Mouse (Mus musculus): ENCODE data around the gene Cdh18.
"Not testable (repeated sequence)": the region's sequence is repeated elsewhere in the genome, so short reads cannot be mapped to it uniquely, and the experiment has no call there.

The Cdh18 gene

GRCm38 (mm10) chr15:22548711-22549271 is at the start of gene Cdh18:
Gene Cdh18, plus strand, starts transcription at chr15:22549022.
- DNase-seq = no peak

DNA sequence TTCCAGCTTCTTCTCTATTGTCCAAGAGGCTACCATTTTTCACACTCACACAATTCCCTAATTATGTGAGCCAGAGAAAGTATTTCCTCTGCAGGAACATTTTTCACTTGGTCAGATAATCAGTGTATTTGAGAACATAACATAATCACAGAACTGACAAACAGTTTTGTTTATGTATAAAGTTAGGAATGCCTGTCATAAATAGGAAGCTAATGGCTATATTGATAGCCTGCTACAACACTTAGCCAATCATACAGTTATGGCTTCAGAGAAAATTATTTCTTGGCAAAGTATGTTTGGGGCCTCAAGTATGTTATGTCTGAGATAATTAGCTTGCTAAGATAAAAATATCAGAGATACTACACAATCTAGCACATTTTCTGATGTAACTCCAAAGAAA is 37.6 kb upstream of the Cdh18 start:
- no peak for DNase-seq

GRCm38 (mm10) chr15:22535828-22536227 is 13.0 kb upstream of the Cdh18 start:
- no peak for DNase-seq

DNA sequence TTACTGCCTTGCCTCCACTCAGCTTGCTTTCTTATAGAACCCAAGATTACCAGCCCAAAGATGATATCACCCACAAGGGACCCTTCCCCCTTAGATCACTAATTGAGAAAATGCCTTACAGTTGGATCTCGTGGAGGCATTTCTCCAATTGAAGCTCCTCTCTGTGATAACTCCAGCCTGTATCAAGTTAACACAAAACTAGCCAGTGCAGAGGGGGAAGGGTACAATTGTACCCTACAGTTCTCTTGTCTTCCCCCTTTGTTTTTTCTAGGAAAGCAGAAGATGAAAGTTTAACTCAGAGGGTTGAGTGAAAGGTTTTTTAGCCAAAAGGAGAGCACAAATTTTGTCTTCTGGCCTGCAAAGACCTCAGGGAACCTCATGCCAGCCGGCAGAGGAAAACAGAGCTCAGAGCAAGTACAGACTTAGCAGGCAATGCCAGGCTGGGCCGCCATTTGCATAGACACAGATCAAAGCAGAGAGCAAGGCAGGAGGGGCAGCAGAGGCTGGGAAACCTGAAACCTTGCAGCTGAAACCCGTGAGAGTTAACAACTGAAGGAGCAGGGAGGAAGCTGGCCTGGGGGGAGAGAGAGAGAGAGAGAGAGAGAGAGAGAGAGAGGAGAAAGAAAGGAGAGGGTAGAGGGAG is 29.3 kb downstream of the Cdh18 start:
- DNase-seq = no peak

DNA sequence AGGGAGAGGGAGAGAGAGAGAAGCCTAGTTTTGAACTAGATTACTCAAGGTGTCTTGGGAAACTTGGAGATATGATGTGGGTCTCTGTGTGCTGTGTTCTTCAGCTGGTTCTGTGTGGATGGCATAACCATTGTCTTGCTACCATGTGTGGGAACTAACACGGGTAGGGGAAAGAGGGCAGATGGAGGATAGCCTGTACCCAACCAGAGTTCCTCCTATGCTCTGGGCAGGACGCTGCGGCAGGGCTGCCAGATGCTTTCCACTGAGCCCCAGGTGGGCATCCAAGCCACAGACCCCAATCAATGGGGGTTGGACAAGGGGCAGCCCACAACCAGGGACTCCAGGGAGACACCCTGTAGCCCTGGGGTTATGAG is 29.8 kb downstream of the Cdh18 start:
- DNase-seq = no peak

GRCm38 (mm10) chr15:22584667-22585066 is 35.8 kb downstream of the Cdh18 start:
- DNase-seq = peak; percentile 74

GRCm38 (mm10) chr15:22716376-22716775 is 167.6 kb downstream of the Cdh18 start:
- peak; percentile 29 for DNase-seq

DNA sequence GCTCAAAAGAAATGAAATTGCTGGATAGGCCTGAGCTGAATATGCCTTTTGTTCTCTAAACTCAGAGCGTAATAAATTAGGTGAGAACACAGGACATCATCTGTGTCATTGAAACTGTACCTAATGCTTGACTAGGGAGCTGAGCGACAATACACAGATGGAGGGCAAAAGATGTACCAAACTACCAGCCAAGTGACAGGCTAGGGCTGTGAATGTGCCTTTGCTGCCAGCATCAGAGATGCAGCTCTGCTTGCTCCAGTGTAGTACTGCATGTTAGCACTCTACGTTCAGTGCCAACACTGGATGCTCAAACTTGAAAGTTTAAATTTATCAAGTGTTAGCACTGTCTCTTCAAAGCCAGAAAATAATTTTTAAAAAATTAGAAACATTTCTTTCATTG is 168.9 kb downstream of the Cdh18 start:
- peak; percentile 65 for DNase-seq

DNA sequence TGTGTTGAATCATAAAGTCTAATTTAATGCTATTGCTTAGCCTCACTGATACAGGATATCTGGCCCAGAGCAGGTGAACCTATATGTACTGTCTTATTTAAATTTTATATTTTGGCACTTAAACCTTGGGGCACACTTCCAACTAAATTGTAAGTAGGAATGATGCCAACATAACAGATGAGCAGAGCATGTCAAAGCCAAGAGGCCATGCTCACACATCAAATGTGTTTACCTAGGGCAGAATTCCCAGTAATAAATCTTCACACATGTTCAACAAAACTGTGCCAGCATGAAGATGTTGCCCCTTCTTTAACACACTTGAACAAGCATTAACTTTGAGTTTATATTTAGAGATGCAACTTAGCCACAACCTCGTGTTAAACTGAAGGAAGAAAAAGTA is 177.8 kb downstream of the Cdh18 start:
- DNase-seq = peak; percentile 30

GRCm38 (mm10) chr15:22733039-22733438 is 184.2 kb downstream of the Cdh18 start:
- no peak for DNase-seq

- no peak for DNase-seq
Measured at GRCm38 (mm10) chr15:22736165-22736564, 187.3 kb downstream of the Cdh18 start.

- not testable (repeated sequence) for DNase-seq
Measured at GRCm38 (mm10) chr15:22761257-22761656, 212.4 kb downstream of the Cdh18 start.

DNA sequence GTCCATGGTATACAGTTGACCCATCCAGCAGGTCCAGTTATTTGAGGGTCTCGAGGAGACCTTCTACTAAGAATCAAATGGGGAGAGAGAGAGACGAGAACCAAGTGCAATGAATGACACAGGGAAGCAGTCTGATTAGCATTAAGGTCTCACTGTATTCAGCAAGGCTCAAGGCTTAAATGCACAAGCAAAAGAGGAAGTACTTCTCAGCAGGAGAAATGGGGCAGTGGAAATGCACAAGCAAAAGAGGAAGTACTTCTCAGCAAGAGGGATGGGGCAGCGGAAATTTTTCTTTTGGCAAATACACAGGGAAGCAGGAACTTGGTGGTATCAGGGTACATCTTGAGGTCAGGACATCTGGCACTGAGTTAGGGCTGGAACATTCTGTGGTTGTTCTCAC is 217.8 kb downstream of the Cdh18 start:
- not testable (repeated sequence) for DNase-seq

DNA sequence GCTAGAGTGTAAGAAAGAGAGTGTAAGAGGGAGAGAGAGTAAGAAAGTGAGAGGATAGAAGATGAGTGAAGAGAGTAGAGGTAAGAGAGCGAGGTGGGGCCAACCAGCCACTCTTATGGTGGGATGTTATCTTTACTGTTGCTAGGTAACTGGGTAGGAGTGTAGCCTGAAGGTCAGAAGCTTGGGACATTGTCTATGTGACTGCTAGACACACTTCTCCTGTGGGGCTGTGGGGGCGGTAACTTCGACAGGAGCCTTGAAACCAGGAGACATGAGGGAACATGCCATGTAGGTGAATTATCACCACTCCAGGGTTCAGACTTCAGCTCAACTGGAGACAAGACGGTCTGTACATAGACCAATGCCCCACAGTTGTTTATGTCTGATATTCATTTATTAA is 227.5 kb downstream of the Cdh18 start:
- no peak for DNase-seq

- no peak for DNase-seq
Measured at GRCm38 (mm10) chr15:22789696-22790095, 240.9 kb downstream of the Cdh18 start.

GRCm38 (mm10) chr15:22791791-22792190 is 243.0 kb downstream of the Cdh18 start:
- DNase-seq = no peak

DNA sequence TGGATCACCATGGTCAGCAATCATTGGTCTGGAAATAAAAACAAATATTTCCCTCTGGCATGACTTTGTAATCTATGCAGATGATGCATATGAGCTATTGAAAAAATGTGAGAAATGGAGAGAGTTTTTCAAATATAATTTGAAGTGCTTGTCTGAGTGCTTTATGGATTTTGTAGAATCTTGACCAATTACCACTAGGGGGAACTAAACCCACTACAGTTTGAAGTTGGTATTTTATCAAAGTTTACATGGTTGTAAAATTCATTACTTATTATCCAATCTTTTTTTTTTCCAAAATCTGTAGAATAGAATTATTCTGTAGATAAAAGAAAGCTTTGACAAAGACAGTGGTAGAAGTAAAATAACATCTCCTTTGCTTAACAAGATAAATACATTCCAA is 284.3 kb downstream of the Cdh18 start:
- no peak for DNase-seq

DNA sequence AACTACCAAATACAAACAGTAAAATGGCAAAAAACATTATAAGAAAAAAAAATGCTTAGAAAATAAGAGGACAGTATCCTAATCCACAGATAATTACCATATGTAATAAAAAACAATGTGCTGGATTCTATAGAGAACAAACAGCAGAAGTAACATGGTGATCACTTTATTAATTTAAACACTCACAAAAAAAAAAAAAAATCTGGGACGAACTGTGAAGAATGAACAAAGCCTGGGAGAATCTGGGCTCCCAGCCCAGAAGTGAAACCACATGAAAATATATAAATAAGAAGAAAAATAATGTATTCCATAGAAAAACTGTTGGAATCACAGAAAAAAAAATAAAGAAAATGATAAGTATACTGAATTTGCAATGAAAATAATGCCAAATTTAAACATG is 288.4 kb downstream of the Cdh18 start:
- no peak for DNase-seq

- DNase-seq = no peak
Measured at GRCm38 (mm10) chr15:22857704-22858103, 308.9 kb downstream of the Cdh18 start.

DNA sequence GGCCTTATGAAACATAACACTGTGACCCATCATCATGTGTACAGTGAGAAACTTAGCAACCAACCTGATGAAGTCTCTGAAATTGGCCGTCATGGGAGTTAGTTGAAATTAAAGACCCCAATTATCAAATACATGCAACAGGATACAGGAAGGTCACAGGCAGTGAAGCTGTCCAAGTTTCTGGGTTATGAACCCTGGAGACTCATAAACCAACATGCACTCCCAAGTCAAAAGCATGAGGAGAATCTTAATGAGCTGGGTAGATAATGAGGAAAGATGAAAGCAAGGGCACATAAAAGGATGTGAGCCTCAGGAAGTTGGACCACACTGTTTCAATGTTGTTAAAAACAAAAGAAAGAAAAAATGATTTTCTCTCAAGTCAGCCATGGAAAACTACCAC is 321.9 kb downstream of the Cdh18 start:
- no peak for DNase-seq

GRCm38 (mm10) chr15:22897724-22898123 is 348.9 kb downstream of the Cdh18 start:
- DNase-seq = no peak

- DNase-seq = no peak
Measured at GRCm38 (mm10) chr15:22898208-22898607, 349.4 kb downstream of the Cdh18 start.

DNA sequence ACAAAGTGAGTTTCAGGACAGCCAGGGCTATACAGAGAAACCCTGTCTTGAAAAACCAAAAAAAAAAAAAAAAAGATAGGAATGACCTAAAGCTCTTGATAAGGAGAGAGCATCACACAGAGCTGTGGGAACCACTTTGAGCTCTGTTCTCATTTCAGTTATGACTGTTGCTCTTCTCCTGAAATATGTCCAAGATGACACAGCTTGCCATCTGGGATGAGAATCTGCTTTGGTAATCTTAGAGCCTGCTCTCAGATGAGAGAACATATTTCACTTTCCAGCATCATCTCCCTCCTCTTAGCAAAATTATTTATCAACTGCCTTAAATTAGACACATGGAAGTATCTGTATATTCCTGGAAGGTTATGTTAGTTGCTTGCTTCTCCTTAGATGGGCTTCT is 365.6 kb downstream of the Cdh18 start:
- DNase-seq = peak; percentile 65

- DNase-seq = no peak
Measured at GRCm38 (mm10) chr15:22934293-22934692, 385.5 kb downstream of the Cdh18 start.

DNA sequence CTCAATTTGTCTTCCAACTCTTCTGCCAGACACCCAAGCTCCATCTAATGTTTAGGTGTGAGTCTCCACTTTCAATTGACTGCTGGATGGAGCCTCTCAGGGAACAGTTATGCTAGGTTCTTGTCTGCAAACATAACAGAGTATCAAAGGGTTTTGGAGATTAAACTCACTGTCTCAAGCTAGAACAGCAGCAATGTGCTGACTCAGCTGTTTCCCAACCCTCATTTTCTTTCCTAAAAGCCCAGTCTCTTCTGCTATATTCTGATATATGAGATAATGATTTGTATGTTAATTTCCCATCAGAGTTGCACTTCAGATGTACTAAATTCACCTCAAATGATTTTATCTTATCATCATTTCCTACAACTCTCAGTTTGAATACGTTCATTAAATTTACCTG is 398.4 kb downstream of the Cdh18 start:
- DNase-seq = no peak

Data from cerebellum, adult 11-12 months (tissue).